Mouse (Mus musculus): Measurements from ENCODE around the gene Tnfrsf21. TPM values are rescaled to one million over a fixed set of nuclear protein-coding genes. Genes with fewer than 3 reads are reported as not detected.

Gene Tnfrsf21
- 12.3 and 13.0 TPM in 2 replicates for polyA plus RNA-seq (2015; fragmentation: Nextera tagmentation; extraction: Ambion mirVana)

DNA sequence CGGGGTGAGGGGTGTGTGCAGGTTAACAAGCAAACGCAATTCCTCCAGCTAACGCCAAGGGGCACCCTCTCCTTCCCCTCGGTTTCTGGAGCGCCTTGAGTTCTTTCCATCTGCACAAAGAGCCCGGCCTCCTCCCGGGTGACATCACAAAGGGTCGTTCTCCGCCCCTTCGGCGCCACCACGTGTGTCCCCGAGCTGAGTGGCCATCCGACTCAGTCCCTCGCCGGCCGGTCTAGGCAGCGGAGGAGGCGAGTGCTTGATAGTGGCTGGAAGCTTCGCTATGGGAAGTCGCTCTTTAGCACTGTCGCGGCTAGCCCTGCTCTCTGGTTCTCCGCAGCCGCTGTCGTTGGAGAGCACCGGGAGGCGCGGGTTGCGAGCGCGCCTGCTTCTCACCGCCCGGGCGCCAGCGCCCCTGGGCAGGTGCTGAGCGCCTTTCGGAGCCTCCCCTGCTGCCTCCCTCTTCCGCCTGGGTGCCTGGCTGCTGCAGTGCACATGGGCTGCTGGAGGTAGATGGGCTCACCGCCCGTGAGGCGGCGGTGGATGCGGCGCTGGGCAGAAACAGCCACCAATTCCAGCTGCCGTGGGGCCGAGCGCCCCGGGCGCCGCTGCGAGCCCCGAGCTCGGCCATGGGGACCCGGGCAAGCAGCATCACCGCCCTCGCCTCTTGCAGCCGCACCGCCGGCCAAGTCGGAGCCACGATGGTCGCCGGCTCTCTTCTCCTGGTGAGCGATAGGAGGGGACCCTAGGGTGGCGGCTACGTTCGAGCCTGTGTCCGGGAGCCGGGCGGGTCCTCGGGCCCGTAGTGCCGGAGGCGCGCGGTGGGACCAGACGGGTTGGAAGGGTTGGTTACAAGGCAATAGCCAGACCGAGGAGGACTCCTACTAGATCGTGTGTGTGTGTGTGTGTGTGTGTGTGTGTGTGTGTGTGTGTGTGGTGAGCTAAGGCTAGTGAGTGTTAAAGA lies at the start of gene Tnfrsf21:
Tnfrsf21 (plus strand) TSS at position 185 of the 961 bp plus-strand sequence.

Other genes with a start within 250 kb of the Tnfrsf21 start
- gene Cd2ap, start 139.9 kb upstream of the Tnfrsf21 start, polyA plus RNA-seq (2015; fragmentation: Nextera tagmentation; extraction: Ambion mirVana) = 16.6 and 20.2 TPM in 2 replicates

All from spleen, postnatal 0 days (tissue).